Mouse (Mus musculus) embryo, embryonic 10 days (tissue): ENCODE results near the gene Gm9747.
A peak's percentile ranks its signal among the peaks of the same experiment; 100 is the strongest.

Experiments used
- DNase-seq: peaks from one replicate; pipeline ENCODE4 v3.0.0-alpha.2; 2015; ENCODE audit warnings: low spot score

Gm9747 gene

DNA sequence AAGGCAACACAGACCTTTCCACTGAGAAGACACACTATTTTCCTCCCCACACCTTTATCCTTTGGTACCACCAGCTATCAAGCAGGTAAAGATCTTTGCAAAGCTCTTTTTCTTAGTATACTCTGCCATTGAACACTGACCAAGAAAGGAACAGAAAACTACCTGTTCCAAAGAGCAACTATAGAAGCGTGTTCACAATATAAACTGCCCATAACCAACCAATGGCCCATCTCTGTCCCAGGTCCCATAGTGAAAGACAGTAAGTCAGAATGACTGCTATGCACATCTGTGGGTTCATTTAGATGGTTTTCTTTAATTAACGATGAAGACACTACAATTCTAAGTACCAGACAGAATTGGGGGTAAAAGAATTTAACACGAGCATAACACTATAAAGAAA lies at the start of gene Gm9747:
Gene Gm9747, plus strand, starts transcription at position 301 of the 400 bp plus-strand sequence.
- DNase-seq: no peak

DNA sequence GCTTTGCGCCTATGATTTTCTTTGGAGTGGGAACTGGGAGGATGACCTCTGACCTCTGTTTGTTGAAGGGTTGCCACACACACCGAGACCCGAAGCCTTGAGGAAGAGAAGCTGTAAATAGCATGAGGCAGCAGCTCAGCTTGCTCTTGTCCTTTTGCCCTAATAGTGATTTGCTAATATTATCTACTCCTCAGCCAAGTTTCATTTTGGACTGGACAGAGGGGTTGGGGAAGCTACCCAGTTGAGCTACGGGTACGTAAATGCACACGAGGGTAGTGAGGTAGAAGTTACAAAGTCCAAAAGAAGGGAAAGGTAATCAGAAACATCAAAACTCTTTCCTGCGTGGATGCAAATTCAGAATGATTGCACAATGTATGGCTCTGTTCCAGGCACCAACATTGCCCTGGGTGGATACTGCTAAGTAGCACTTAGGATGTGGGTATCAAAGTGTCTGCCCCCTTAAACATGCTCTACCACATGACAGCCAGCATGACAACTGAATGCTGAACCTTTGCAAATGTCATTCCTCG lies 48.9 kb upstream of the Gm9747 start:
- no peak for DNase-seq

DNA sequence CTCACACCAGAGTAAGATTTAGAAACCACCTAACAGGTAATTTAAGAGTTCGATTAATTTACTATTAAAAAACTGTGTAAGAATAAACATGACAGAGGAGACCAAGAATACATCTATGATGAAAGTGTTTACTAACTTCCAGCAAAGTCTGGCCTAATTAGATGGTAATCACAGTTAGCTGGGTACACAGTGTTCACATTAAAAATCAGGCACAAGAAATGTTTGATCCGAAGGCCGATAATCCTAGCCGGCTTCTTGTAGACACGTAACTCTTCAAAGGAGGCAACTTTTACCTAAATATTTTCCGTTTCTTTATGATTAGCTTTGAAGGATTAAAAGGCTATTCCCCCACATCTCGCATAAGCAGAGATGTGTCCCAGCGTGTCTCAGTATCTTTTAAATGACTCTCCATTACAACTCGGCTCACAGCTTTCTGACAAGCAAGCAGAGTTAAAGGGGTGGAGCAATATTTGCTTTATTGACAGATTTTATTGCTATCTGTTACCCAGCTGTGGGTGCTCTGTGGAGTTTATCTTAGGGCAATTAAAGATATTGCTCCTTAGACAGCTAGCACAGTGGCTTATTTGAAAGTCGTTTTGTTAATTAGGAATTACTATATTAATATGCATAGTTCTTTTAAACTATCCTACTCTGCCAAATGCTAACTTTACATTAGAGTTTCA lies 44.2 kb upstream of the Gm9747 start:
- no peak for DNase-seq

DNA sequence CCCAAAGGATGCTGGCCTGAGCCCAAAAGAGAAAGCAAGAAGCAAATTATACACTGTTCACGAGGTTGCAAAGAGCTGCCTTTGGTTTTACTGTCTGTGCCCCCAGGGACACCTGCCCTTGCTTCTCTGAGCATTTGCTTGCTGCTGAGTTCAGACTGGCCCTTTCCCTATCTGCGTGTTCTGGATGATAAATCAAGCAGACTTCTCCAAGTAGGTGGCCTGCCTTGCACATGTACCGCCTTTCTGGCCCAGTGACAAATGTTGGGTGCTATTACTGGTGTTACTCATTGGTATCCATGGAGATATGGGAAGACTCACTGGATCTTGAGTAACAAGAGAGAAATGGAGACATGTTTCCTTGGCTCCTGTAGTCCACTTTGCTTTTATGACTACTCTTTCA lies 43.4 kb upstream of the Gm9747 start:
- peak; percentile 9 for DNase-seq

DNA sequence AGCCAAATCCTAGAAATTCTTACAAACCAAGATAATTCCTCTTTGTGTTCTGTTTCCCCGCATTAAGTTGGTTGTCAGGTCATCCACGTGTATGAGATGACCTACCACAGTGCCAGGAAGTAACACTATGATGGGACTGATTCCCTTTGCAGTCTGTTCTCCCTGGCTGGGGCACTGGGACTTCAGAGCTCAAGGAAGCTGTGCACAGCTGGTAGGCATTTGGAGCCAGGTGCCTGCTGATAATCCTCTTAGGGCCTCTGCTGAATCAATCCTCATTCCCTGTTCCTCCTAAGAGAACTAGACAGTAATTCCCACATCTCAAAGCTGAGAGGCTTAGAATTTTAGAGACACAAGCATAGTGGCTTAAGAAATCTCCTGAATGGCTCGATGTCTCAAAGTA lies 41.3 kb upstream of the Gm9747 start:
- no peak for DNase-seq

DNA sequence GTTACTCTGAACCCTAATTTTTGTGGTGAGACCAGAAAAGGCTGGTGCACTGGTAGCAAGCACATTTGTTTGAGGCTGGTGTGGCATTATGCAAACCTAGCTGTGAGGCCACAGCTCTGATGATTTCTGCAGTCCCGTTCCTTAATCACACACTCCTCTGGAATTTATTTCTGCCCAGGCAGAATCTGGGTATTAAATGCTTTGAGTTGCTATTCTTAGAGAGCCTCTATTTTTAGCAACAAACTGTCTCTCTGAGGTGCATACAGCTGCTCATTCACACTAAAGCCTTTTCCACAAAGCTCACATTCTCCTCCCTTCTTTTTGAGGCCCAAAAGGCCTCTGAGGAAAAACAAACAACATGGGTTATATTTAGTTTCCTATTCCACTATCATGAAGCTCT lies 33.0 kb upstream of the Gm9747 start:
- DNase-seq: no peak

DNA sequence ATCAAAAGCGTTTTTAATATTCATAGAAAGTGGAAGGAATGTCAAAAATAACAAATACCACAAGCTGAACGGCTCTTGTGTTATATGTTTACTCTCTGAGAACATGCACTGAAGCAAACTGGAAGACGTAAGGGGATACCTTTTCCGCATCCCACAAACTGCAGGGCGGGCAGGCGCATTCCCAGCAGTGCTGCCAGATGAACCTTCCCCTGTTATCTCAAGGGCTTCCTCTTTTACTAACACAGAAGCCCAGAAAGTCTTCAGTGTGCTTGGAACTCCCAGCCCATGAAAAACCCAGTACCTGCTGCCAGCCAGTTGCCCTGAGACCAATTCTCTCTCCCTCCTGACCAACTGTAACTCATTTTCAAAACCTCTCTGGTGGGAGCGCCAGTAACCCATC lies 32.3 kb upstream of the Gm9747 start:
- DNase-seq: no peak

DNA sequence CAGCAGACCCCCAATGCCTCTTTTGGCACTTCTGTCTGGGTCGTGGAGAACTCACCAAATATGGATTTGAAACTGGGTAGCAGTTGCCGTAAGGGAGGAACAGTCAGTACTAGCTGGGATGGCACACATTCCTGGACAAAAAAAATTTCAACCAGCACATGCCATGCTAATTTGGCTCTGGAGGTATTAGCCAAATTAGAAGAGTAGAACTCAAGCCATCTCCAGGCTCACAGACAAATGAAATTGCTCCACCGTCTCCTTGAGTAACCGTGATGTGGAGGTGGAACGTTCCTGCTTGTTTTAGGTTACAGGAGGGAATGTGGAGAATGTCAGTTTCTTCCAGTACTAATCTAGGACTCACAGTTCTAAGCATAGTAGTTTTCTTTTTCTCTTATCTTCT lies 25.4 kb upstream of the Gm9747 start:
- no peak for DNase-seq

DNA sequence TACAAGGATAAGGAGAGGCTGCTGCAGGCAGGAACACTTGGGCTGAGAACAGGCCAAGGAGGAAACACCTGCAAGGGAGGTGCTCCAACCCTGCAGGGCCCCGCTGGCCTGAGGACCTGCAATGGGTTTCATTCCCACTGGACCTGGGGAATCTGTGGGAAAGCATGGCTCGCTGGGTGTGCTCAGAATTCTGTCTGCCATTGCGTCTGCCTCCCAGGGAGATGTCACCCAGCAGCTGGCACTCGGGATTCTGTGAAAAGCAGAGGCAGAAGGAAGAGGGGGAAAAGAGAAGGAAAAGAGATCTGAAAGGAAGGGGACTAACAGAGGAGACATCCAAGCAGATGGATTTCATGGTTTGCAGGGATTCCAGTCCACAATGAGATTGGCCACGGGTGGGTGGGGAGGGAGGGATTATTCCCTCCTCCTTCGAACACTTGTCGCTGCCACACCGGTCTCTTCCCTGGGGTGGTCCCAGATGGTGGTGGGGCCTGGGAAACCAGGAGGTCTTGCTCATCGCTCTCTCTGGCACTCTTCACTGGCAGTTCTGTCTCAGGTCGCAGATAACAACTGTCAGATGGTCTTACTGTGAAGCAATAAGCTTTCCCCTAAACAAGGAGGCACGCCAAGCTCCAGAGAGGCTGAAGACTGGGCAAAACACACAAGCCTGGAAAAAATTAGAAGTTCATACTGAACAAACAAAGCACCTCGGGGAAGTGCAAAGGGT lies 12.1 kb upstream of the Gm9747 start:
- peak; percentile 26 for DNase-seq

DNA sequence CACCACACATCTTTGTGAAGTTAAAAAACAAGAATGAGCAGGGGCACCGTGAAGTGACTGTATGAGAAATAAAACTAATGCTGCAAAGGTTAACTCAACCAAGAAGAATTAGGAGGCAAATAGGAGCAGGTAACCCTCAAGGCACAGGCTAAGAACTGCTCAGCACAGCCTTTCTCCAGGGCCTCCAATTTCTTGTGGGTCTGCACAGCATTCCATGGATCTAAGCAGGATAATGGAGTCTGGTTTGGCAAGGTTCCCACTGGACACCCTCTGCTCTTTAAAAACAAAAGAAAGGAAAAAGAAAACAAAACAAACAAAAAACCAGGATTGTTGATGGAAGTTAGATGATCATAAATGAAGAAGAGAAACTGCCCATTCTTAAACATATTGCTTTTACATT lies 11.4 kb upstream of the Gm9747 start:
- DNase-seq: no peak

DNA sequence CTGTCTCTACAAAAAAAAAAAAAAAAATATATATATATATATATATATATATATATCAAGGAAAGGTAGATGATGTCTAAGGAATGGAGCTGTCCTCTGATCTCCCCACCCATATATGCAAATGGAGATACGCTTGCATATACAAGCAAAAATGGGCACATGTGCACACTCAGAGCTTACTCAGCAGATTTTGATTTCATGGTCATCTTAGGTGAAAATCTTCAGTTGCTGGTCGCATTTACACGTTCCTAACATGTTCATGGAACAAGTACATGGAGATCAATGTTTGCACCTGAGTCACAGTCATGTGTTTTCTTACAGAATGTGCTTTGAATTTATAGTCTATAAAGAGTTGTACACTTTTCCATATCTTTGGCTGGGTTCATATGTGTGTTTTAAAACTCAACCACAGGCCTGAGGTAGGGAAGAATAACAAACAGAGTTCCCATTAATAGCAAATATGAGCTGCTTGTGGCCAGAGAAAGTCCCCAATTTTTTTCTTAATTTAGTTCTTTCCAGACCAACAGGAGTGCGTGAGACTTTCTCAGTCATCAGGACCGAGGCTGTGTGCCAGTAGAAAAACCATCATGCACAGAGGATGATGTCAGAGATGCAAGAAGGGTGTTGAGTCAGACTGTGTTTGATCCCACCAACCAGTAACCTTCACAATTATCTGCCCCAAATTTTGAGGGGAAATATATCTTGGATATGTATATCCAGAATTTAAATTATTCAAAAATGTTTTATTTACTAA lies 9.7 kb upstream of the Gm9747 start:
- DNase-seq: no peak

DNA sequence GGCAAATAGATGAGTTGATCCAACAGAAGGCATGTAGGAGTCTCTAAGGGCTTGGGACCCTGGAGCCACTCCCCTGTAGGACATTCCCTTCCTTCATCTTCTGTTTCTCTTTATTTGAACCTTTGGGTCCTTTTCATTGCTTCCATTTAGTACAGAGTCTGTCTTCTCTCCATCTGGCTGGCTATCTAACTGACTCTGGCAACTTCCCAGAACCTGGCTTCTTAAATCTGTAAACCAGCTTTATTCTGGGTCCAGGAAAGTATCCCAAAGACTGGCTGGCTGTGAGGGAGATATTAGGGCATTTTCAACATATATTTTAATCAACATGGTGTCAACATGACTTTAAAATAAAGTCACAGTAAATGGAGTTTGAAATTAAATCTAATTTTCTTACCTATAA lies 4.1 kb upstream of the Gm9747 start:
- DNase-seq: no peak

DNA sequence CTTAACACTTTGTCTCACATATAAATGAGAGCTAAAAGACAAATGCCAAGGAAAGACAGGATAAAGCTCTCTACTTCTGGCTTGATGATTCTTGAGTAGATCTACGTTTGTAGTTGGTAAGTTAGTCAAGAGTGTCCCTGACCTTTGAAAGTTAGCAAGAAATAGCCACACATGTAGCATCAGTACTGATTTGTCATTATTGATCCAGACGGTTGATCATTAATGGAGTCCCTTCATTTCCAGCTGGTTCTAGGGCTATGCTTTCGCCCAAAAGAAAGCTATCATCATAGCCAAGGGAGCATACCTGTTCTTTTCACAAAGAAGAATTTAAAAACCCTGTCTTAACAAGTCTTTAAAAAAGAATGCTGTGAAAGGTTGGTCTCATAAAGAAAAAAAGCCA lies 1.7 kb downstream of the Gm9747 start:
- DNase-seq: no peak

DNA sequence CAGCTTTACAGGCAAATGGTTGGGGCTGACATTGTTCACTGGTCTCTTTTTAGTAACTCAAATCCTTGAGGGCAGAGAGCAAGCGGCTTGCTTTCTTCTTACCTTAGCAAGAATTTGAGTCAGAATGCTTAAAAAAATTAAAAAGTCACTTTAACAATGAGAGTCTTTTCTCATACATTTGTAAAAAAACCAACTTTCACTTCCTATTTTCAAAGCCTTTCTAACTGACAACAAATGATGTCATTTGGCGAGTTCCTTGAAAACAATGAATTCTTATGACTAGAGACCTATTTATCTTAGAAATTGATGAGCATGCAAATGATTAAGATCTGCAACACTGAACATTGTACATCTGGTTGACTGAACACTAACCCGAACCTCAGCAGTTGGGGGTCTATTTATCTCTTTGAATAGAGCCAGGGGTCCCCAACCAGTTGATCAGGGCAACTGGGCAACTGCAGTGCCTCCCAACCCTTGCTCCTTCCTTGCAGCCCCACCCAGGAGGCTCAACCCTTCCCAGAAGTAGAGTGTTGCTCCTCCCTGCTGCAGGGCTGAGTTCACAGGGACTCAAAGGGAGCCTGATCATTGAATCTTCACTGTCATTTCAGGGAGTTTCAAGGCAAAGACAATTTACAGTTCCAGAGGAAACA lies 2.7 kb downstream of the Gm9747 start:
- no peak for DNase-seq

DNA sequence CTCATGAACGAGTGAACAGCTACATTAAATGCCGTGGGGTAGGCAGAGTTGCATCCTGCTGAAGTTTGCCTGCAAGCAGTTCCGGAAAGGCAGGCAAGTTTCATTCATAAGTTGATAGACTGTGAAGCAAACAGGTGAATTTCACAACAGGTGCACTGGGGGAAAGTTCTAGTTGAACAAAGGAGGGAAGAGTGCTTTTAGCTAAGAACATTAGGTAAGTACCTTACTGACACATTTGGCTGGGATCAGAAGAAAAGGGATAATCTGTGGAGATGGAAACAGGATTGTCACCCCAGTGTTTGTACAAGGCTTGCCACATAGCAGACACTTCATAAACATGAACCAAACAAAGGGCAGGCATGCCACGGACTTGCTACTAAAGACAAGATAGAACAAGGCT lies 5.3 kb downstream of the Gm9747 start:
- DNase-seq: no peak

DNA sequence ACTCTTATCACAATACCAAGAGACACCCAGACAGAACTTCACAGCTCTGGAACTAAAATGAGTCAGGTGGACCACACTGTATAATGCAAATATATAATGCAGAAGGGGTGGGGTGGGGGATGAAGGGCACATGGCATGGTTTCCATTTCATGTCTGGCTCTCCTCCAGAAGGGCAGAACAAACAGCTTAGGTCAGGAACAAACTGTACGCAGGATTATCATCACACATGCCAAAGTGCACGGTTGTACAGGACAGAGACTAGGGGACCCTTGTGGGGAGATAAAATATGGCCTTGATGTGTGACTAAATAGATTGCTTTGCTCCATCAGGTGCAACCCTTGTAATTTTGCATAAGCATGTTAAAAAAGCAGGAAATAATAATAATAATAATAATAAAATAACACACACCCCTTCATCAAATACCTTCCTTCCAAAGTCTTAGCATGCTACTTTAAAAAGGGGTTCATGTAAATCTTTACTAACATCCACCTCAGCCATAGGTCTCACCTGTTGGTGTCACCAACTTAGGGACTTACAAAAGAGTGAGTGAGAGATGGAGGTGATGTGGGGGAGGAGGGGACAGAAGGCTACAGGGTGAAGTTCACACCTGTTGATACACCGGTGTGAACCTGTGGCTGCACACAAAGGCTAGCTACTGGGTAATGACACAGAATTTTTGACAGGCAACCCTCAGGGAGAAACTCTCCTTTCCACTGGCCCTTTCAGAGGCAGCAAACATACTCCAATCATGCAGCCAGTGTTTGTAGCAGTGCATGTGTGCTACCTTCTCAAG lies 6.7 kb downstream of the Gm9747 start:
- DNase-seq: no peak

DNA sequence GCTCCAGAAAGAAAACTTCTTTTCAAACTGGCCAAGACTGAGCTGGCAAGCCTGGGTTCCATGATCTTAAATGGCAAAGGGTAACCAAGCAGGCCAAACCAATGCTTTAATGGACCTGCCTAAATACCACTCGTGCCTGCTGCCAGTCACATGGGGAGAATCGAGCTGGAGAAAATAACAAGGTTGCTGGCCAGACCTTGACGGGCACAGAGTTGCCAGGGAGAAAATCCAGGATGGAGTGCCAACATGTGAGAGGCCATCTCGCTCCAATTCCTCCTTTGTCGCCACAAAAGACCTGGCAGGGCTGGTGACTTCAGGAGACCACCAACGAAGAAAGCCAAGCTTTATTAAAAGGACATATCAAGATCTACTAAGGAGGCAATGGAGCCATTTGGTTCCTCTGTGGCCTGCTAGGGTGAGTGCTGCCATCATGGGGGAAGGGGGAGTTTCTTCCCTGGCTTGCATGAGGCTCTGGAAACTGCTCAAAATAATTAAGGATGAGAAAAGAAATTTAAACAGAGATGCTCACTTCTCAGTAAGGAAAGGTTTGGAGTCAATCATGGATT lies 10.4 kb downstream of the Gm9747 start:
- DNase-seq: no peak

DNA sequence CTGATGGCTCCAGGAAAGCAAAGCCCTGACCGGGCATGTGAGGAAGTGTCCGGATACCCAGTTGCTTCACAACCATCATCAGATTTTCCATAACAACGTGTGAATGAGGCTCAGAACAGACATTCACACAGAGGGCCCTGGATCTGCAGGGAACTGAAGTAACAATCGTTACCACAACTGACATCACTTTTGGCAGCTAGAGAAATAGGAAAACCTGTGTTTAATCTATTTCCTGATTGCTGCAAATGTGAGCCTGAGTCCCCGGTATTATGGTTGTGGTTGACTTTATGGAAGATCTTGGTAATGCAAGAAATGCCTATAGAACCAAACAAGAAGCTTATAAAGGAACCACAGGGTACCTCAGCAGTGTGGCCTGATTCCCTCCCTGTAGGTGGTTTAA lies 12.1 kb downstream of the Gm9747 start:
- DNase-seq: no peak

DNA sequence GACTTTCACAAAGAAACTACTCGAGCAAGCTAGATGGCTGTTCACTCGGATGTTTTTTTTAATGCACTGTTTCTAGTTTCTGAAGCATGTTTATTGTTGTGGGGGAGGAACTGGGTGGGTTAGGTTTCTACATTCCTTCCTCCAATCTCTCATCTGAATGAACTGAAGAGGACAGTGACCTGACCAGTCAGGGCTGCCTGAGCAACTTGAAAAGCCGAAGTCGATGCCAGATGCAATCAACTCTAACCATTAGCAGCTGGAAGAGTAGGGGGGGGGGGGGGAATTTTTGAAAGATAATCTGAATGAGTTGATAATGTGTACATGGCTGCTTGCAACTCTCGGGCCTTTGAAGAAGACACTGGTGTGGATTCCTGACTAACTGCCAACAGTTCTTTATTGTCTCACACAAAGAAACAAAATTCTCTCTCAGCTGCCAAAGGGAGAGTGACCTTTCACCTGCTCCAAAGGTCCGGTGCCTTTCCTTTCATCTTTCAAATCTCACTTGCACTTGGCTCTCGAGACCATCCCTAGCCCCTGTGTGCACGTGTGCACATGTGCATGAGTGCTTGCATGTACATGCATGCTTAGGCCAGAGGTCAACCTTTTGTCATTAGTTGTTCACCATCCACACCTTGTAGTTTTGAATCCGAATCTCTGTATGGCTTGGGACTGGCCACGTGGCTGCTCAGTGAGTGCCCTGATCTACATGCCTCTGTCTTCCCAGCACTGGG lies 14.5 kb downstream of the Gm9747 start:
- DNase-seq: peak; percentile 18

DNA sequence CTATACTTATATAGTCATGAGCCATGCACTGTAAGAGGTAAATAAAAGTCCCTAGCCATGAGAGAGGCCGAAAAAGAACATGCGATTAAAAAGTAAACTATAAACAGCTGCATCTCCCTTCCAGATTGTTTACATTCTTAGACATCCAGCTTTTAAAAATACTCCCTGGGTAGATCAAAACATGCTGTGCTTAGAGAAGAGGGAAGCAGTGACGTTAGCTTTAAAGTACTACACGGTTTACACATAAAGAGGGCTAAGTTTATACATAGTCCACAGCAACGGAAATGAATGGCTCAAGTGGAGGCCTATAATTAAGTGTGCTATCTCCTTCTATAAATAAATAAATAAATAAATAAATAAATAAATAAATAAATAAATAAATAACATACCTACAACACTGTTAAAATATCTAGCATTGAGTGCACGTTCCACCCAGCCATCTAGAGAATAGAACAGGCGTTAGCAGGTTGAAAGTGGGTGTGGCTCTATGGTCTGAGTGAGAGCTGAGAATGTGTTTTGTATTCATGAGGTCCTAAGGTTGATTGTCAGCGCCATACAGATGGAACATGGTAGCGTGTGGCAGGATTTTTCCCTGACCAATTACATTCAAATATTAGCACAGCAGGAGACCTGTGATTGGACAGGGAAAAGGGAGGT lies 21.0 kb downstream of the Gm9747 start:
- no peak for DNase-seq
